Mouse (Mus musculus) mature B cell (primary cell): ENCODE results near the gene Naip1.
"Not testable (repeated sequence)": the region's sequence is repeated elsewhere in the genome, so short reads cannot be mapped to it uniquely, and the experiment has no call there.

Source experiments
- in situ Hi-C: fragments of 300-500 bp; cut with MboI; formaldehyde crosslinking; loops from 2 replicates; pipeline ENCODE4 v1.14.3; 2019

Naip1 gene

DNA sequence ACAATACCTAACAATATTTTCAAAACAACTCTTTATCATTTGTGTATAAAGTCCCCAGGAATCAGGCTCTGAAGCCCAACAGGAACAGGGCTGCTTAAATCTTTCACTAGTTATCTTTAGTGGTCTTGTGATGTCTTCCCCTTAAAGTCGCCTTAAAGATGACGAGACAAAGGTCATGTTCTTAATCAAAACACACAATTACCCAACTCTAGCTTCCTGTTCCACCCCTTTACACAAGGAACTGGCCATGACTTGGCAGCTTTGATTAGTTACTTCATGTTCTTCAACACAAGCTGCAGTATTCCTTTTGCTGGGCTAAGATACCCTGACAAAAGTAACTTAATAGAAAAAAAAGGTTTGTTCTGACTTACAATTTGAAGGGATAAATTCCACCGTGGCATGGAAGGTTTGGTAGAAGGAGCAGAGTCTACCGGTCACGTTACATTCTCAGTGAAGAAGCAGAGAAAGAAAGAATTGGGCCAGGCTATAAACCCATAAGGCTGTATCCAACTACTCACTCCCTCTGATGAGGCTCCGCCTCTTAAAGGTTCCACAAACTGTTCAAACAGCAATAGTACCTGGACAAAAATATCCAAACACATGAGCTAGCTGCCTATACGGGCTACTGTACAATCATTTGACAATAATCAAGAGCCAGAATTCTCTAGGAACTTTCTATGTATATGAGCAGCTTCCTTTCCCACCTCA, 49.6 kb downstream of the Naip1 start:
- in situ Hi-C loops = not testable (repeated sequence)

DNA sequence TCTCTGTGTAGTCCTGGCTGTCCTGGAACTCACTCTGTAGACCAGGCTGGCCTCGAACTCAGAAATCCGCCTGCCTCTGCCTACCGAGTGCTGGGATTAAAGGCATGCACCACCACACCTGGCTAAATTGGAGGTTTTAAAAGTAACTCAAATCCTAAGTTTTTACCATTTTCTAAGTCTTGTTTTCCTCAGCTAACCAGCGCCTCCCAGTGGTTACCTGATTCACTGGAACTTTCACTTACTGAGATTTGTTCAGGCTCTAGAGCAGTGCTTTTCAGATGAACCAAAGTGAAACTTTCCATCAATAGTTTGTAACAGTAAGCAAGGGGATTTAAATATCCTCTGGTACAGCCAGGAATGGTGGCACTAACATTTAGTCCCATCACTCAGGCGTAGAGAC, 61.6 kb downstream of the Naip1 start:
- in situ Hi-C loops = not testable (repeated sequence)

DNA sequence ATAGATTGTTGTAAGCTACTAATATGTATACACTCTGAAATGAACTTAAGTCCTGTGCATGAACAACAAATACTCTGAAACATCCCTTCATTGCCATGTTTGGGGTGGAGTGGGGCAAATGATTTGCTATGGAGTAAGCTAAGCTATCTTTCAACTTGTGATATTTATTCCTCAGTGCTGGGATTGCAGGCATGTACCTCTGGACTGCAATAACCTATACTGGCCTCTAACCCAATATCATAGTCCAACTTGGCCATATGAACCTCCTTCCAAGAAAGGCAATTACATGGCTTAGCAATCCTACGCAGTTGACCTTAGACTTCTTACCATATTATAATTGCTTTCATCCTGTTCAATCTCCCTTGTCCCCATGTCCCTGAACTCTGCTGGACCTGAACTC, 82.1 kb downstream of the Naip1 start:
- in situ Hi-C loops = no loop called here
